Mouse (Mus musculus) liver, postnatal 0 days (tissue): ENCODE measurements around the gene Pycr2.

Experiments used
- CTCF ChIP-seq: sonication (generic); IDR thresholded peaks from 2 replicates; pipeline ENCODE4 v1.5.1; 2016; ENCODE audit warnings: antibody characterized with exemption, low read depth
- EP300 ChIP-seq: IDR thresholded peaks from 2 replicates; pipeline ENCODE4 v1.6.1; 2016; ENCODE audit warnings: antibody characterized with exemption, low read depth, mild to moderate bottlenecking

DNA sequence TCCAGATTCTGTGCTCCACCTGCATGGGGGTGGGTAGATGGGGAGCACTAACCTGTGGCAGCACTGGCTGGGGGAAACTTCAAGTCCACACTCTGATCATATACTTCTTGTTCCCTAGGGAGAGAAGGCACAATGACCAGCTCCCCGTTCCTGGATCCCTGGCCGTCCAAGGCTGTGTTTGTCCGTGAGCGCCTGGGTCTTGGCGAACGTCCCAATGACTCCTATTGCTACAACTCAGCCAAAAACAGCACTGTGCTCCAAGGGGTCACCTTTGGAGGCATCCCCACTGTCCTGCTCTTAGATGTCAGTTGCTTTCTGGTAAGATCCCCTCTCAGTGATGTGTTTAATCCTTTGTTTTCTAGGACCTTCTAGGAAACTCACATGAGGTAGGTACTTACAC, 42.4 kb downstream of the Pycr2 start:
- TF ChIP-seq CTCF = no peak
- no peak for TF ChIP-seq EP300
